In the genomic region with DNA sequence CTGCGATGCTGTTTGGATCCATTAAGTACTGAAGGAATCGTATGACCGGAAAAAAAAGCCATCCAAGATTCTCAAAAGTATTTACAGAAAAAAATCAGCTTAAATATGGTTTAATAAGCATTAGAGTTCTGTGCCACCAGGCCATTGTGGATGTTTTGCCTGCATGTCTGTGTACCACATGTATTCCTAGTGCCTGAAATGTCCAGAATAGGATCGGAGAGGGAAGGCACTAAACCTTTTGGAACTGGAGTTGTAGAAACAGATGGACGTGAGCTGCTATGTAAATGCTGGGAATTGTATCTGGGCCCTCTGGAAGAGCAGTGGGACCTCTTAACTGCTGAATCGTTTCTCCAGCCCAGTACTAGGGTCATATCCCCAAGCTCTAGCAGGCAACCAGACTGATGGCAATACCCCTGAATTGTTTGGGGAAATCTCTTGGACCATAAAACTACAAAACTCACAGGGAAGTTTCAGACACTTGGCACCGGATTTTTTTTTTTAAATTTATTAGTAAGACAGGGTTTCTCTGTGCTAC, we compare ENCODE assay signal across 9 mouse cellular contexts.
DNase-seq lines count a peak whose midpoint lies in the region; ATAC-seq and TF ChIP-seq lines count a peak whose summit lies in the region.
"Had no signal": no experiment of that assay in that cellular context is flagged by ENCODE, and none has a peak within 500 bp of the region (broad histone marks: within the 10 kb centered on the region; RNA-seq: fewer than 3 reads in every experiment).

No protein-coding gene starts in this region.

- 38% methylated on average over 7 of the region's 7 CpGs for WGBS in heart, embryonic 11.5 days (ENCODE audit: insufficient replicate concordance)
- WGBS in hindbrain, embryonic 12.5 days = 40% methylated on average over 7 of the region's 7 CpGs
- 37% methylated on average over 7 of the region's 7 CpGs for WGBS in midbrain, embryonic 12.5 days

- H3K4me2 ChIP-seq in heart, embryonic 11.5 days = peak overlapping the region; percentile 62
- peak overlapping the region; percentile 54 for H3K4me2 ChIP-seq in hindbrain, embryonic 12.5 days (replicated peaks)
- peak overlapping the region; percentile 51 for H3K4me2 ChIP-seq in midbrain, embryonic 12.5 days (replicated peaks)

- peak overlapping the region; percentile 56 for H3K4me3 ChIP-seq in heart, embryonic 11.5 days (ENCODE audit: low read depth, low read length)
- H3K4me3 ChIP-seq in G1E (ENCODE audit: low read depth, low read length) = peak overlapping the region; percentile 70
- peak overlapping the region; percentile 45 for H3K4me3 ChIP-seq in hindbrain, embryonic 12.5 days
- peak overlapping the region; percentile 49 for H3K4me3 ChIP-seq in midbrain, embryonic 12.5 days

- intact Hi-C loops in heart, postnatal 25 days (cut with DNase I) = no loop called here

- TF ChIP-seq CTCF in G1E (IDR thresholded peaks at IDR 0.05; ENCODE audit: low read depth, low read length) = no peak

- H3K27ac ChIP-seq in heart, embryonic 11.5 days (ENCODE audit: low read depth, low read length) = peak overlapping the region; percentile 84; the same call in 1 of the 2 replicates
- H3K27ac ChIP-seq in hindbrain, embryonic 12.5 days = peak overlapping the region; percentile 87; the same call in 1 of the 2 replicates
- peak overlapping the region; percentile 81 for H3K27ac ChIP-seq in midbrain, embryonic 12.5 days (replicated peaks)

- peak overlapping the region; percentile 70 for H3K9ac ChIP-seq in heart, embryonic 11.5 days (ENCODE audit: low read depth, low read length)
- H3K9ac ChIP-seq in hindbrain, embryonic 12.5 days = peak overlapping the region; percentile 68; the same call in 1 of the 2 replicates
- 0 out of 2 replicates have a peak overlapping the region, but pooled peaks have one; percentile 20 for H3K9ac ChIP-seq in midbrain, embryonic 12.5 days (replicated peaks)

- no peaks in the 10 kb centered on the region for H3K27me3 ChIP-seq in heart, embryonic 11.5 days (ENCODE audit: control insufficient read depth, insufficient read depth, low read length)
- no peaks in the 10 kb centered on the region for H3K27me3 ChIP-seq in G1E (ENCODE audit: insufficient read depth, low read length)
- no peaks in the 10 kb centered on the region for H3K27me3 ChIP-seq in hindbrain, embryonic 12.5 days
- no peaks in the 10 kb centered on the region for H3K27me3 ChIP-seq in midbrain, embryonic 12.5 days
- H3K27me3 ChIP-seq: CH12.LX had no signal

- ATAC-seq in heart, embryonic 11.5 days (replicated peaks; ENCODE audit: insufficient number of reproducible peaks, low FRiP score, low TSS enrichment) = no peak
- no peak for ATAC-seq in G1E (ENCODE audit: extremely low read depth, insufficient number of reproducible peaks, low FRiP score, poor library complexity, severe bottlenecking)
- ATAC-seq in hindbrain, embryonic 12.5 days (ENCODE audit: low FRiP score) = peak; percentile 54
- peak; percentile 50 for ATAC-seq in midbrain, embryonic 12.5 days (ENCODE audit: low FRiP score, low read depth)
- ATAC-seq in cerebellum, adult (ENCODE audit: insufficient number of reproducible peaks, low FRiP score, low TSS enrichment) = no peak

- no peak for DNase-seq in heart, postnatal 25 days (ENCODE audit: low spot score)
- DNase-seq in G1E (ENCODE audit: low spot score) = no peak
- no peak for DNase-seq in embryo, embryonic 10.5 days (ENCODE audit: low spot score)
- DNase-seq in urinary bladder, postnatal 25 days (ENCODE audit: low spot score) = no peak

- H3K4me1 ChIP-seq in heart, embryonic 11.5 days (ENCODE audit: control insufficient read depth, insufficient read depth, low read length) = no peaks in the 10 kb centered on the region
- H3K4me1 ChIP-seq in G1E (ENCODE audit: insufficient read depth, low read depth, low read length) = peaks cover 5% of the 10 kb centered on the region
- H3K4me1 ChIP-seq in hindbrain, embryonic 12.5 days = peaks cover 5% of the 10 kb centered on the region; the same call in 1 of the 2 replicates
- H3K4me1 ChIP-seq in midbrain, embryonic 12.5 days = 0 out of 2 replicates have a peak, but pooled peaks cover 4% of the 10 kb centered on the region

- H3K36me3 ChIP-seq in heart, embryonic 11.5 days (ENCODE audit: control insufficient read depth, insufficient read depth, low read length) = no peaks in the 10 kb centered on the region
- H3K36me3 ChIP-seq in G1E (replicated peaks) = peaks cover 5% of the 10 kb centered on the region
- H3K36me3 ChIP-seq in hindbrain, embryonic 12.5 days = no peaks in the 10 kb centered on the region
- no peaks in the 10 kb centered on the region for H3K36me3 ChIP-seq in midbrain, embryonic 12.5 days

- no peaks in the 10 kb centered on the region for H3K9me3 ChIP-seq in heart, embryonic 11.5 days (replicated peaks; ENCODE audit: control insufficient read depth, low read length)
- H3K9me3 ChIP-seq in G1E (replicated peaks) = no peaks in the 10 kb centered on the region
- no peaks in the 10 kb centered on the region for H3K9me3 ChIP-seq in hindbrain, embryonic 12.5 days (replicated peaks)
- H3K9me3 ChIP-seq in midbrain, embryonic 12.5 days = no peaks in the 10 kb centered on the region

Comparison
In these comparisons a context has a peak if more than half of its experiments do, and no peak if none do; other contexts are left out.
1. ATAC-seq: peak in hindbrain, embryonic 12.5 days (single experiment) and midbrain, embryonic 12.5 days (single experiment); none in heart, embryonic 11.5 days (single experiment), G1E (single experiment) and cerebellum, adult (single experiment).
2. H3K9ac ChIP-seq: peak in every context shown above with its lines; median percentile 70 in heart, embryonic 11.5 days; 68 in hindbrain, embryonic 12.5 days; 20 in midbrain, embryonic 12.5 days.
3. Peak in every context shown above with its lines, with median percentiles within 50 percentile points of each other: H3K27ac ChIP-seq, H3K4me2 ChIP-seq and H3K4me3 ChIP-seq.